Mouse (Mus musculus) embryonic facial prominence, embryonic 11.5 days (tissue): ENCODE data around the gene Vmn2r98. TPM values are rescaled to one million over a fixed set of nuclear protein-coding genes. Genes with fewer than 3 reads are reported as not detected.
"Not testable (repeated sequence)": the region's sequence is repeated elsewhere in the genome, so short reads cannot be mapped to it uniquely, and the experiment has no call there.

Experiments
- ATAC-seq: fragments of 200-750 bp; cut with Nextera tagmentation; replicated peaks from 2 replicates; pipeline ENCODE4 v1.8.0; 2017; ENCODE audit warnings: low read depth; ENCODE audit not compliant: insufficient number of reproducible peaks, low FRiP score, low TSS enrichment
- DNase-seq: peaks from one replicate; pipeline ENCODE4 v3.0.0-alpha.2; 2015; ENCODE audit warnings: low spot score
- H3K27ac ChIP-seq: fragments of 300-500 bp; sonication (generic); replicated peaks from 2 replicates; pipeline ENCODE4 v1.5.1; 2014; ENCODE audit warnings: mild to moderate bottlenecking, low read depth, low read length, control low read depth
- H3K27me3 ChIP-seq: fragments of 300-500 bp; sonication (generic); 2 replicates; pipeline ENCODE4 v1.6.1; 2014; ENCODE audit warnings: mild to moderate bottlenecking, low read length, moderate library complexity, mixed read lengths; ENCODE audit not compliant: control insufficient read depth, insufficient read depth
- H3K36me3 ChIP-seq: fragments of 300-500 bp; sonication (generic); replicated peaks from 2 replicates; pipeline ENCODE4 v1.6.1; 2014; ENCODE audit warnings: low read depth, mild to moderate bottlenecking, low read length, moderate library complexity, mixed read lengths; ENCODE audit not compliant: control insufficient read depth, insufficient read depth
- H3K4me1 ChIP-seq: fragments of 300-500 bp; sonication (generic); 2 replicates; pipeline ENCODE4 v1.6.1; 2014; ENCODE audit warnings: low read length, mixed read lengths; ENCODE audit not compliant: control insufficient read depth, insufficient read depth
- H3K4me2 ChIP-seq: fragments of 300-500 bp; sonication (generic); 2 replicates; pipeline ENCODE4 v1.6.1; 2014; ENCODE audit warnings: low read depth, mild to moderate bottlenecking, control low read depth, low read length, moderate library complexity
- H3K4me3 ChIP-seq: fragments of 300-500 bp; sonication (generic); 2 replicates; pipeline ENCODE4 v1.5.1; 2014; ENCODE audit warnings: low read depth, low read length, control low read depth
- H3K9ac ChIP-seq: fragments of 300-500 bp; sonication (generic); replicated peaks from 2 replicates; pipeline ENCODE4 v1.6.1; 2014; ENCODE audit warnings: mild to moderate bottlenecking, control low read depth, low read length
- H3K9me3 ChIP-seq: fragments of 300-500 bp; sonication (generic); replicated peaks from 2 replicates; pipeline ENCODE4 v1.6.1; 2016; ENCODE audit warnings: mild to moderate bottlenecking, low read length, inconsistent platforms, mixed read lengths; ENCODE audit not compliant: control insufficient read depth
- WGBS: fragments of 180-500 bp; shearing (Covaris S2); extraction: QIAGEN DNeasy Blood & Tissue Kit; methylation state at CpG from one replicate; pipeline ENCODE4 v1.1.7; 2014; 5-methylcytosine and 5-hydroxymethylcytosine counted together
- polyA plus RNA-seq: library from polyadenylated mRNA; unstranded; fragments of >200 nt; fragmentation: Nextera tagmentation; extraction: Ambion mirVana; gene quantifications from 2 replicates; pipeline ENCODE4 v1.2.1, GENCODE M21; 2014

The Vmn2r98 gene
- not detected in 2 replicates for polyA plus RNA-seq

DNA sequence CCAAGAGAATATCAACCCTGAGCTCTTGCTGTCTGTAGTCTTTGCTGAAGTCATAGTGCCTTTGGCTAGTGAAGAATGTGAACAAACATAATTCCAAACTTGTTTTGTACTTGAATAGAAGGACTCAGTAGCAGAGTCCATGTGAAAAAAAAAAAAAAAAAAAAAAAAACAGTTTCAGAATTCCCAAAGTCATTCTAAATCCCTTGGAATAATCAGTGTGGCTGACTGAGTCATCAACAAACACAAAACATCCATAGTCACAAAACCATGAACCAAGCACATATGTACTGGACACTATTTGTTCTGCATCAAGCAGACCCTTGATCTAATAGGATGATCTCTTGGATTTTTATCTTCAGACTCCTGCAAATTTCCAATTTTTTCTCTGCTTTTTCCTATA is at the start of gene Vmn2r98:
TSS of gene Vmn2r98 (plus strand) at position 301 of the 400 bp plus-strand sequence.
- not testable (repeated sequence) for H3K9ac ChIP-seq, H3K4me2 ChIP-seq, H3K9me3 ChIP-seq, H3K27ac ChIP-seq, H3K4me3 ChIP-seq, H3K4me1 ChIP-seq, ATAC-seq, H3K27me3 ChIP-seq, H3K36me3 ChIP-seq, DNase-seq

DNA sequence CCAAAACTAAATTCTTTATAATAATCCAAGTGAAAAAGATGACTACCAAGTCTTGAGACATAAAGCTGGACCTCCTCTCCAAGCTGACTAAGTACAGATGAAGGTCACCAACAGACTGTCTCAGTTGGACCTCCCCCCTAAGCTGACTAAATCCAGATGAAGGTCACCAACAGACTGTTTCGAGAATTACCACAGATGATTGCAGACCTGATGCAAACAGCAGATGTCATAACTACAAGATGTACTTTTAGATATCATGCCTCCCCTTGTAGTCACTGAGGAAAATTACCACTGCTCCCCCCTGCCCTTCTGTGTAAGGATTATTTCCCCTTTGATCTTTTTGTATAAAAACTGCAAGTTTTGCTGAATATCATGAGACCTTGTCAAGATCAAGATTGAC is 21.8 kb upstream of the Vmn2r98 start:
- 58% methylated on average over 1 of the region's 1 CpGs for WGBS
- ATAC-seq, H3K36me3 ChIP-seq, H3K9me3 ChIP-seq, H3K4me2 ChIP-seq, DNase-seq, H3K9ac ChIP-seq, H3K27ac ChIP-seq, H3K27me3 ChIP-seq, H3K4me1 ChIP-seq, H3K4me3 ChIP-seq: not testable (repeated sequence)

- H3K9me3 ChIP-seq, result no peaks in the 10 kb centered on the region
- no peak overlapping the region for H3K4me3 ChIP-seq
- H3K27ac ChIP-seq, result no peak overlapping the region
- H3K9ac ChIP-seq, result no peak overlapping the region
- no peaks in the 10 kb centered on the region for H3K4me1 ChIP-seq
- no peaks in the 10 kb centered on the region for H3K27me3 ChIP-seq
- ATAC-seq (no peak), DNase-seq (no peak)
- WGBS, result 71% methylated on average over 2 of the region's 2 CpGs
- H3K36me3 ChIP-seq, result no peaks in the 10 kb centered on the region
- H3K4me2 ChIP-seq, result no peak overlapping the region
These were observed 21.3 kb upstream of the Vmn2r98 start for GRCm38 (mm10) chr17:19031962-19032361.

DNA sequence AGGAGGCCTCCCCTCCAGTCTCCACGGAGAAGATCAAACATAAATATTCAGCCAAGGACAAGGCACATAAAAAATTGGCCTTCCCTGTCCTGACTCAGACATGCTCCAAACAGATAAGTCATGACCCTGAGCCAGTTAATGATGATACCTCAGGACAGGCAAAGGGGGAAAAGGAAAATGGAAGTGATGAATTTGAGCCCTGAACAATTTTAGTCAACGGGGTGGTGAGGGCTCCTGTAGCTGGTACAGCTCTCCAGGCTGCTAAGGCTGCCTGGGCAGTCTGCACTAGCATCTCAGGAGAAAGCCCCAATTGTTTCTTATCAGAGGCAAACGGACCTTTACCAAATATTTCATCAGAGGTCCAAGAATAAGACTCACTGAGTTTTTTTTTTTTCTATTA is 20.5 kb upstream of the Vmn2r98 start:
- H3K4me1 ChIP-seq, result no peaks in the 10 kb centered on the region
- ATAC-seq (no peak), DNase-seq (no peak)
- no peak overlapping the region for H3K27ac ChIP-seq
- H3K4me2 ChIP-seq, result no peak overlapping the region
- 65% methylated on average over 3 of the region's 3 CpGs for WGBS
- no peaks in the 10 kb centered on the region for H3K27me3 ChIP-seq
- no peak overlapping the region for H3K4me3 ChIP-seq
- no peaks in the 10 kb centered on the region for H3K9me3 ChIP-seq
- H3K36me3 ChIP-seq, result no peaks in the 10 kb centered on the region
- no peak overlapping the region for H3K9ac ChIP-seq

Other genes with a start within 250 kb of the Vmn2r98 start
- gene Vmn2r97, start 139.2 kb upstream of the Vmn2r98 start, polyA plus RNA-seq, result not detected in 2 replicates